Mouse (Mus musculus) G1E (cell line): ENCODE results near the gene Pnliprp1. TPM values are rescaled to one million over a fixed set of nuclear protein-coding genes. Genes with fewer than 3 reads are reported as not detected.

Experiments
- ATAC-seq: 2 replicates; pipeline ENCODE4 v1.8.0; 2016; ENCODE audit warnings: mild to moderate bottlenecking; ENCODE audit not compliant: insufficient number of reproducible peaks, poor library complexity, low FRiP score, severe bottlenecking; ENCODE audit errors: extremely low read depth
- DNase-seq: peaks from one replicate; pipeline ENCODE4 v3.0.0; 2012; ENCODE audit warnings: low spot score
- H3K27me3 ChIP-seq: 2 replicates; pipeline ENCODE4 v1.6.1; 2012; ENCODE audit warnings: mild to moderate bottlenecking, low read length, inconsistent platforms; ENCODE audit not compliant: insufficient read depth
- H3K36me3 ChIP-seq: replicated peaks from 2 replicates; pipeline ENCODE3; 2012; ENCODE audit warnings: mild to moderate bottlenecking, inconsistent platforms
- H3K4me1 ChIP-seq: 2 replicates; pipeline ENCODE4 v1.6.1; 2012; ENCODE audit warnings: low read depth, low read length, inconsistent platforms, mixed read lengths; ENCODE audit not compliant: insufficient read depth
- H3K4me3 ChIP-seq: 2 replicates; pipeline ENCODE4 v1.5.1; 2012; ENCODE audit warnings: low read depth, mild to moderate bottlenecking, inconsistent platforms, low read length, moderate library complexity, mixed read lengths
- H3K9me3 ChIP-seq: replicated peaks from 2 replicates; pipeline ENCODE4 v1.6.1; 2012; ENCODE audit warnings: inconsistent platforms
- CTCF ChIP-seq: IDR thresholded peaks from 2 replicates; pipeline ENCODE4 v1.5.1; 2012; ENCODE audit warnings: low read depth, low read length, inconsistent platforms, mixed read lengths
- GATA1 ChIP-seq: IDR thresholded peaks from 2 replicates; pipeline ENCODE4 v1.6.1; 2012; ENCODE audit warnings: borderline replicate concordance, low read length, inconsistent platforms, mixed read lengths
- GATA2 ChIP-seq: IDR thresholded peaks from 2 replicates; pipeline ENCODE4 v1.6.1; 2012; ENCODE audit warnings: low read depth, low read length, inconsistent platforms, borderline replicate concordance
- POLR2AphosphoS5 ChIP-seq: IDR thresholded peaks from 2 replicates; pipeline ENCODE4 v1.6.1; 2012; ENCODE audit warnings: low read depth, low read length, inconsistent platforms; ENCODE audit not compliant: insufficient replicate concordance
- TAL1 ChIP-seq: conservative IDR thresholded peaks from 2 replicates; pipeline ENCODE4 v1.6.1; 2012; ENCODE audit warnings: low read depth, low read length, inconsistent platforms, mixed read lengths
- polyA plus RNA-seq: library from polyadenylated mRNA; stranded (reverse); fragments of >175 nt; gene quantifications from 2 replicates; pipeline ENCODE4 v1.2.3, GENCODE M21; 2012
- total RNA-seq, 2 experiments: library from RNA; stranded (forward) in 1 of 2; stranded (reverse) in 1 of 2; fragments of 200-1000 nt in 1 of 2; fragments of >200 nt in 1 of 2; fragmentation: Nextera tagmentation in 1 of 2; gene quantifications; 2 replicates each; pipeline ENCODE4 v1.2.3; 2014 to 2017

Gene Pnliprp1
- total and polyA plus RNA-seq, 3 experiments = 0.27 TPM; not detected in 2

GRCm38 (mm10) chr19:58742711-58743110, 14.0 kb downstream of the Pnliprp1 start:
- no peak for ATAC-seq
- no peak for DNase-seq
- Histone ChIP-seq H3K4me3 (no peak overlapping the region), H3K27me3 (no peaks in the 10 kb centered on the region), H3K9me3 (peaks cover 29% of the 10 kb centered on the region), H3K4me1 (no peaks in the 10 kb centered on the region), H3K36me3 (no peaks in the 10 kb centered on the region)
- no peak for TF ChIP-seq GATA1
- no peak for TF ChIP-seq TAL1
- TF ChIP-seq GATA2 = no peak
- TF ChIP-seq CTCF = no peak
- TF ChIP-seq POLR2AphosphoS5 = no peak

- Histone ChIP-seq H3K4me1 (no peaks in the 10 kb centered on the region), H3K9me3 (peaks cover 29% of the 10 kb centered on the region), H3K27me3 (no peaks in the 10 kb centered on the region), H3K4me3 (no peak overlapping the region), H3K36me3 (no peaks in the 10 kb centered on the region)
- TF ChIP-seq GATA2 (no peak), GATA1 (no peak), POLR2AphosphoS5 (no peak), TAL1 (no peak), CTCF (no peak)
- no peak for DNase-seq
- ATAC-seq = no peak
Measured at GRCm38 (mm10) chr19:58743736-58744135, 15.0 kb downstream of the Pnliprp1 start.

- no peak overlapping the region for H3K4me3 ChIP-seq
- TF ChIP-seq TAL1 (no peak), GATA2 (no peak), GATA1 (no peak), POLR2AphosphoS5 (no peak), CTCF (no peak)
- no peak for DNase-seq
- no peak for ATAC-seq
- H3K4me1 ChIP-seq = no peaks in the 10 kb centered on the region
- H3K9me3 ChIP-seq = peaks cover 25% of the 10 kb centered on the region
- H3K27me3 ChIP-seq = no peaks in the 10 kb centered on the region
- H3K36me3 ChIP-seq = no peaks in the 10 kb centered on the region
Measured at GRCm38 (mm10) chr19:58747498-58748000, 18.9 kb downstream of the Pnliprp1 start.

- TF ChIP-seq GATA2 (no peak), GATA1 (no peak), CTCF (no peak), POLR2AphosphoS5 (no peak), TAL1 (no peak)
- no peak for ATAC-seq
Measured at GRCm38 (mm10) chr19:58750822-58751221, 22.1 kb downstream of the Pnliprp1 start.

GRCm38 (mm10) chr19:58751504-58751903, 22.8 kb downstream of the Pnliprp1 start:
- Histone ChIP-seq H3K36me3 (no peaks in the 10 kb centered on the region), H3K27me3 (no peaks in the 10 kb centered on the region), H3K4me1 (no peaks in the 10 kb centered on the region), H3K9me3 (peaks cover 19% of the 10 kb centered on the region), H3K4me3 (no peak overlapping the region)
- ATAC-seq (no peak), DNase-seq (no peak)
- TF ChIP-seq TAL1 = no peak

More at GRCm38 (mm10) chr19:58750822-58751221, 22.1 kb downstream of the Pnliprp1 start:
- Histone ChIP-seq H3K9me3 (peaks cover 16% of the 10 kb centered on the region), H3K36me3 (no peaks in the 10 kb centered on the region), H3K4me3 (no peak overlapping the region), H3K27me3 (no peaks in the 10 kb centered on the region), H3K4me1 (no peaks in the 10 kb centered on the region)
- no peak for DNase-seq

GRCm38 (mm10) chr19:58758871-58759270, 30.2 kb downstream of the Pnliprp1 start:
- Histone ChIP-seq H3K27me3 (no peaks in the 10 kb centered on the region), H3K4me3 (no peak overlapping the region), H3K36me3 (no peaks in the 10 kb centered on the region), H3K9me3 (peaks cover 28% of the 10 kb centered on the region), H3K4me1 (no peaks in the 10 kb centered on the region)
- DNase-seq (no peak), ATAC-seq (no peak)
- TF ChIP-seq GATA1 (no peak), GATA2 (no peak), POLR2AphosphoS5 (no peak), CTCF (no peak), TAL1 (no peak)

GRCm38 (mm10) chr19:58759423-58759822, 30.7 kb downstream of the Pnliprp1 start, which contains the start of gene Pnliprp2:
Gene Pnliprp2 (plus strand): TSS chr19:58759719.
- H3K4me3 ChIP-seq = peak within 1 kb of the TSS; percentile 13; the same call in 1 of the 2 replicates
- no peaks in the 10 kb centered on the region for H3K4me1 ChIP-seq
- H3K27me3 ChIP-seq = no peaks in the 10 kb centered on the region
- H3K9me3 ChIP-seq = peaks cover 28% of the 10 kb centered on the region
- TF ChIP-seq CTCF (no peak), TAL1 (no peak), POLR2AphosphoS5 (no peak), GATA2 (no peak), GATA1 (no peak)
- no peaks in the 10 kb centered on the region for H3K36me3 ChIP-seq
- ATAC-seq (no peak), DNase-seq (no peak)
